Mouse (Mus musculus): Measurements from ENCODE around the gene Sphk2. TPM values are rescaled to one million over a fixed set of nuclear protein-coding genes. Genes with fewer than 3 reads are reported as not detected.
A peak's percentile ranks its signal among the peaks of the same experiment; 100 is the strongest.

Gene Sphk2
- polyA plus RNA-seq, 1 experiment from 2014 or later: 55.1 TPM

DNA sequence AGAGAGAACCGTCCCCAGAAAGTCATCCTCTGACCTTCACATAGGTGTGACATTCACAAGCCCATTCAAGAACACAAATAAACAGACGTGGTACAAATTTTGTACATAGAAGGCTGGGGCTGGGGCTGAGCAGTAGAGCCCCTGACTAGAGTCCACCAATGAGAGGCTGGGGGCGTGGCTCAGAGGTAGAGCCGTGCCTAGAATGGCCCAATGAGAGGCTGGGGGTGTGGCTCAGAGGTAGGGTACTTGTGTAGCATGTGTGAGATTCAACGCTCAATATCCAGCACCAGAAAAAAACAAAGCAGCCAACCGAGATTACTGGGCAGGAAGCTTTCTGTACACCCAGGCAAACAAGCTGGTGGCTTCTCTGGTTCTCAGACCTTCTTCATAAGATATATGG is 37.9 kb upstream of the Sphk2 start:
- Histone ChIP-seq H3K27ac (ENCODE audit: low read depth, low read length) (no peak overlapping the region), H3K4me1 (replicated peaks; ENCODE audit: control insufficient read depth, insufficient read depth, low read length) (peaks cover 4% of the 10 kb centered on the region), H3K4me2 (replicated peaks; ENCODE audit: low read depth) (no peak overlapping the region), H3K27me3 (replicated peaks; ENCODE audit: control insufficient read depth, insufficient read depth, low read length) (no peaks in the 10 kb centered on the region; the same call in 1 of the 2 replicates), H3K4me3 (ENCODE audit: low read depth, low read length) (no peak overlapping the region), H3K9me3 (ENCODE audit: control insufficient read depth) (no peaks in the 10 kb centered on the region), H3K9ac (ENCODE audit: low read depth, low read length) (no peak overlapping the region), H3K36me3 (ENCODE audit: control insufficient read depth, insufficient read depth) (no peaks in the 10 kb centered on the region)
- 57% methylated on average over 6 of the region's 6 CpGs for WGBS
- no peak for TF ChIP-seq CTCF (IDR thresholded peaks at IDR 0.05; ENCODE audit: low read depth)
- no peak for ATAC-seq

DNA sequence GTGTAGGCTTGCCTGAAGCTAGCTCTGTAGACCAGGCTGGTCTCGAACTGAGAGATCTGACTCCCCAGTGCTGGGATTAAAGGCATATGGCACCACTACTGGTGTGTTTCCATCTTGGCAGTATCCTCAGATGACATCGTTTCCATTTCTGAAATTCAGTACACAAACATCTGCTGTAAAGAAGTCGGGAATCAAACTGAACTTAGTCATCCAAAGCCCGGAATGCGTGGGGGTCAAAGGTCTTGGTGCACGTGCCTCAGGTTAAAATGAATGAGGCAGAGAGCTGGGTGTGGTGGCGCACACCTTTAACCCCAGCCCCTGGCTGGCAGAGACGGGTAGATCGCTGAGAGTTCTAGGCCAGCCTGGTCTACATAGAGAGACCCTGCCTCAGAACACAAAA is 32.4 kb upstream of the Sphk2 start:
- peak; percentile 44; the same call in 1 of the 2 replicates for ATAC-seq
- peak overlapping the region; percentile 60 for H3K27ac ChIP-seq (ENCODE audit: low read depth, low read length)
- WGBS: 31% methylated on average over 9 of the region's 9 CpGs
- H3K4me1 ChIP-seq (replicated peaks; ENCODE audit: control insufficient read depth, insufficient read depth, low read length): no peaks in the 10 kb centered on the region
- H3K4me3 ChIP-seq (ENCODE audit: low read depth, low read length): no peak overlapping the region
- H3K9me3 ChIP-seq (ENCODE audit: control insufficient read depth): no peaks in the 10 kb centered on the region
- H3K9ac ChIP-seq (ENCODE audit: low read depth, low read length): no peak overlapping the region
- no peak for TF ChIP-seq CTCF (IDR thresholded peaks at IDR 0.05; ENCODE audit: low read depth)
- no peaks in the 10 kb centered on the region for H3K36me3 ChIP-seq (ENCODE audit: control insufficient read depth, insufficient read depth)
- H3K4me2 ChIP-seq (replicated peaks; ENCODE audit: low read depth): no peak overlapping the region
- no peaks in the 10 kb centered on the region for H3K27me3 ChIP-seq (replicated peaks; ENCODE audit: control insufficient read depth, insufficient read depth, low read length)

- H3K9ac ChIP-seq (ENCODE audit: low read depth, low read length): no peak overlapping the region
- no peaks in the 10 kb centered on the region for H3K4me1 ChIP-seq (replicated peaks; ENCODE audit: control insufficient read depth, insufficient read depth, low read length)
- peak; percentile 58 for ATAC-seq
- TF ChIP-seq CTCF (IDR thresholded peaks at IDR 0.05; ENCODE audit: low read depth): no peak
- 0 out of 2 replicates have a peak overlapping the region, but pooled peaks have one; percentile 2 for H3K4me2 ChIP-seq (replicated peaks; ENCODE audit: low read depth)
- no peak overlapping the region for H3K4me3 ChIP-seq (ENCODE audit: low read depth, low read length)
- no peaks in the 10 kb centered on the region for H3K27me3 ChIP-seq (replicated peaks; ENCODE audit: control insufficient read depth, insufficient read depth, low read length)
- H3K27ac ChIP-seq (ENCODE audit: low read depth, low read length): peak overlapping the region; percentile 60
- H3K9me3 ChIP-seq (ENCODE audit: control insufficient read depth): no peaks in the 10 kb centered on the region
- 37% methylated on average over 10 of the region's 10 CpGs for WGBS
- H3K36me3 ChIP-seq (ENCODE audit: control insufficient read depth, insufficient read depth): no peaks in the 10 kb centered on the region
Observed at GRCm38 (mm10) chr7:45749401-45749800, 31.6 kb upstream of the Sphk2 start.

DNA sequence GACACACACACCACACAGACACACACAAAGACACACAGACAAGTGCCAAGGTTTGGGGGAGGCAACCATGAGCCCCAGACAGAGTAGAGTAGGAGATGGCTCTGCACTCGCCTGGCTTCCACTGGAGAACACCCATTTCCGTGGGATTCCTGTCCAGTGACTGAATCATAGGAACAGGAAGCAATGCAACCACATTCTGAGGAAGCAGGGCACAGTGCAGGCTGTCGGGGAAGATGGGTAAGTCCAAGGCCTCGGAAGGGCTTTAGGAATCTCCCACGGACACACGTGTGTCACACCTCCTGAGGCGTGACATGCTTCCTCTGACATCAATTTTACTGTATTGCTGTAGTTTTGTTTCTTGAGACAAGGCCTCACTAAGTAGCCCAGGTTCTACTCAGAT is 30.3 kb upstream of the Sphk2 start:
- H3K27me3 ChIP-seq (replicated peaks; ENCODE audit: control insufficient read depth, insufficient read depth, low read length): no peaks in the 10 kb centered on the region
- no peak overlapping the region for H3K9ac ChIP-seq (ENCODE audit: low read depth, low read length)
- no peaks in the 10 kb centered on the region for H3K4me1 ChIP-seq (replicated peaks; ENCODE audit: control insufficient read depth, insufficient read depth, low read length)
- no peak overlapping the region for H3K4me3 ChIP-seq (ENCODE audit: low read depth, low read length)
- no peak for ATAC-seq
- TF ChIP-seq CTCF (IDR thresholded peaks at IDR 0.05; ENCODE audit: low read depth): no peak
- 73% methylated on average over 7 of the region's 7 CpGs for WGBS
- H3K4me2 ChIP-seq (replicated peaks; ENCODE audit: low read depth): no peak overlapping the region
- H3K36me3 ChIP-seq (ENCODE audit: control insufficient read depth, insufficient read depth): no peaks in the 10 kb centered on the region
- H3K27ac ChIP-seq (ENCODE audit: low read depth, low read length): no peak overlapping the region
- no peaks in the 10 kb centered on the region for H3K9me3 ChIP-seq (ENCODE audit: control insufficient read depth)

DNA sequence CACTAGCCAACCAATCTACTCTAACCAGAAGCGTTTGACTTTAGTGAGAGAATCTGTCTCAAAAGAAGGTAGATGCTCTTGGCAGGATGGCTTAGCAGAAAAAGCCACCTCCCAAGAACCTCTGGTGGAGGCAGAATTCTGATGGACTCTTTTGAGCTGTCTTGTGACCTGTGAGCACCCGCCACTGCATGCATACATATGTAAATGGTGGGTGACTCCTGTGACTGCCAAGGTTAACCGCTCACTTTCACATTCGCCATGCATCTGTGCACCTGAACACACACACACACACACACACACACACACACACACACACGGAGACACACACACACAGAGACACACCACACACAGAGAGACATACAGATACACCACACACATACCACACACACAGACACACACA is 29.6 kb upstream of the Sphk2 start:
- 86% methylated on average over 5 of the region's 5 CpGs for WGBS
- Histone ChIP-seq H3K4me3 (ENCODE audit: low read depth, low read length) (no peak overlapping the region), H3K27ac (ENCODE audit: low read depth, low read length) (no peak overlapping the region), H3K4me2 (replicated peaks; ENCODE audit: low read depth) (no peak overlapping the region), H3K9me3 (ENCODE audit: control insufficient read depth) (no peaks in the 10 kb centered on the region), H3K36me3 (ENCODE audit: control insufficient read depth, insufficient read depth) (no peaks in the 10 kb centered on the region), H3K27me3 (replicated peaks; ENCODE audit: control insufficient read depth, insufficient read depth, low read length) (no peaks in the 10 kb centered on the region), H3K9ac (ENCODE audit: low read depth, low read length) (no peak overlapping the region), H3K4me1 (replicated peaks; ENCODE audit: control insufficient read depth, insufficient read depth, low read length) (no peaks in the 10 kb centered on the region)
- ATAC-seq: no peak
- no peak for TF ChIP-seq CTCF (IDR thresholded peaks at IDR 0.05; ENCODE audit: low read depth)

DNA sequence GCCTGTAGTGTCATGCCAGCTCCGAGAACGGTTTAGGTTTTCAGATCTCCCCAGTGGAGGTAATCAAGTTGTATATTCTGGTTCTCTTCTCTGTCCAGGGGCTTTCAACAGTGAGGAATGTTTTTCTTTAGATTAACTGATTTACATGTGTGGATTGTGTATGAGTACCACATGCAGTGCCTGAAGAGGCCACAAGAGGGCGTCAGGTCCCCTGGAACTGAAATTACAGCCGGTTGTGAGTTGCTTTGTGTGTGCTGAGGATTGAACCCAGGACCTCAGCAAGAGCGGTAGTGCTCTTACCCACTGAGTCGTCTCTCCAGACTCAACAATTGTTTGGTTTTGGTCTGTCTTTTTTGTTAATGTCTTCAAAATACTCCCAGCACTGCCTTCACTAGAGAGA is 28.7 kb upstream of the Sphk2 start:
- no peaks in the 10 kb centered on the region for H3K36me3 ChIP-seq (ENCODE audit: control insufficient read depth, insufficient read depth)
- H3K4me2 ChIP-seq (replicated peaks; ENCODE audit: low read depth): no peak overlapping the region
- no peak overlapping the region for H3K27ac ChIP-seq (ENCODE audit: low read depth, low read length)
- ATAC-seq: no peak
- no peak overlapping the region for H3K9ac ChIP-seq (ENCODE audit: low read depth, low read length)
- no peaks in the 10 kb centered on the region for H3K27me3 ChIP-seq (replicated peaks; ENCODE audit: control insufficient read depth, insufficient read depth, low read length)
- H3K4me3 ChIP-seq (ENCODE audit: low read depth, low read length): no peak overlapping the region
- 60% methylated on average over 6 of the region's 6 CpGs for WGBS
- peak; percentile 68 for TF ChIP-seq CTCF (IDR thresholded peaks at IDR 0.05; ENCODE audit: low read depth)
- H3K9me3 ChIP-seq (ENCODE audit: control insufficient read depth): no peaks in the 10 kb centered on the region
- H3K4me1 ChIP-seq (replicated peaks; ENCODE audit: control insufficient read depth, insufficient read depth, low read length): no peaks in the 10 kb centered on the region

DNA sequence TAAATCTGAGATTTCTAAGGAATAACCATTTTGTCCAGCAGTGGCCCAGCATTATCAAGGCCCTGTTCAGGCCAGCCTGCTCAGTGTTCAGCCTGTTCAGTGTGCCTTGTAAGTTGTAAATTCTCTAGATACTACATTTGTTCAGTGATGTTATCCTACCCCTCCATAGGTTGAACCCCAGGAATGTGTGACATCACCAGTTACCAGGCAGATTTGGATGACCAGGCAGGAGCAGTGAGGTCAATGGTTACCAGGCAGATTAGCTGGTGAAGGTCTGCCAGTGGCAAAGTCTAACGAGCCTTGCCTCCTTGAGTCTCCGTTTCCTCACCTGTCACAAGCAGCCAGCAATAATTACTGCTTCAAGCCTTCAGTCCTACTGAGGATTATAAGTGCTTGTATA is 26.6 kb upstream of the Sphk2 start:
- Histone ChIP-seq H3K9me3 (ENCODE audit: control insufficient read depth) (no peaks in the 10 kb centered on the region), H3K27me3 (replicated peaks; ENCODE audit: control insufficient read depth, insufficient read depth, low read length) (no peaks in the 10 kb centered on the region), H3K9ac (ENCODE audit: low read depth, low read length) (no peak overlapping the region), H3K27ac (ENCODE audit: low read depth, low read length) (no peak overlapping the region), H3K36me3 (ENCODE audit: control insufficient read depth, insufficient read depth) (no peaks in the 10 kb centered on the region), H3K4me3 (ENCODE audit: low read depth, low read length) (no peak overlapping the region), H3K4me1 (replicated peaks; ENCODE audit: control insufficient read depth, insufficient read depth, low read length) (no peaks in the 10 kb centered on the region), H3K4me2 (replicated peaks; ENCODE audit: low read depth) (no peak overlapping the region)
- no peak for TF ChIP-seq CTCF (IDR thresholded peaks at IDR 0.05; ENCODE audit: low read depth)
- WGBS: 26% methylated on average over 2 of the region's 2 CpGs
- peak; percentile 88 for ATAC-seq

Measured in intestine, postnatal 0 days (tissue).